Comparison of ENCODE assay signal across 8 mouse cellular contexts in the genomic region with DNA sequence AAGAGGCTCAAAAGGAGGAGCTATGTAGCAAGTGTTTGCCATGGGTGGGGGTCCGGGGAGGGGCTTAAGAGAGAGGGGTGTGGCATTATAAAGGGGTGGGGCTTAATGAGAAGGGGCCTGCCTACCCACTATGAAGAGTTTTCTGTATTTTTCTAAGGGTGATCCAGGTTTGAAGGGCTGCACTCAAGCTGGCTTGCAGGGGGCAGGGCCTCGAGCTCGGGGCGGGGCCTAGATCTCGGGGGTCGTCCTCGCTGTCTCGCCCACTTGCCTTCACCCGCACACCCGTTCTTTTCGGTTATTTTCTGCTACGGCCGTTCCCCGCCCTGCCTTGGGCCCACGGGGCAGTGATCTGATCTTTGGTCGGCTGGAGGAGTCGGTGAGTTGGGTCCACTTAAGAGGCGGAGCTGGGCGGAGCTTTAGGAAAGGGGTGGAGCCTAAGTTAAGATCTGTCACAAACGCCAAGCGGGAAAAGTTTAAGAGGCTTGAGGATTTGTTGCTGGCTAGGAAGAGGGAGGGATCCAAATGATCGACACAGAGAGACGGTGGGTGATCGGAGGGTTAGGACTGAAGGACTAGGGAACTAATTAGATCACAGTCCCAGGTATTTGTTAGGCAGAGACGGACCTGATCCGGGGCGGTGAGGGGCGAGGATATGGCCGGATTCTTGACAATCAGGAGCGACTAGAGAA. TPM values are rescaled to one million over a fixed set of nuclear protein-coding genes. Genes with fewer than 3 reads are reported as not detected.
DNase-seq lines count a peak whose midpoint lies in the region; ATAC-seq and TF ChIP-seq lines count a peak whose summit lies in the region.

Gene Ggn, plus strand, starts transcription at position 145 of the 689 bp plus-strand sequence.
Gene Spred3, minus strand, starts transcription at position 346 of the 689 bp plus-strand sequence.

- H3K4me2 ChIP-seq in hindbrain, embryonic 11.5 days (replicated peaks; ENCODE audit: low read depth, low read length): peak within 1 kb of the TSS; percentile 81
- peak within 1 kb of the TSS; percentile 50 for H3K4me2 ChIP-seq in limb, embryonic 11.5 days (ENCODE audit: low read depth, severe bottlenecking)

- peak within 1 kb of the TSS; percentile 70 for H3K9ac ChIP-seq in hindbrain, embryonic 11.5 days (ENCODE audit: low read depth, low read length)
- H3K9ac ChIP-seq in limb, embryonic 11.5 days (ENCODE audit: low read length): peak within 1 kb of the TSS; percentile 56

- TF ChIP-seq POLR2A in thymus, adult 2 months (IDR thresholded peaks at IDR 0.05; ENCODE audit: control insufficient read depth, extremely low read depth, insufficient read depth, low read length, poor library complexity): no peak

- ATAC-seq in frontal cortex, adult (ENCODE audit: low TSS enrichment): peak; percentile 25; the same call in 1 of the 2 replicates
- ATAC-seq in hindbrain, embryonic 11.5 days (ENCODE audit: low FRiP score): peak; percentile 53
- peak; percentile 48 for ATAC-seq in limb, embryonic 11.5 days (ENCODE audit: insufficient number of reproducible peaks, low FRiP score, low TSS enrichment, low read depth)

- DNase-seq in thymus, adult 2 months: peak; percentile 23
- no peak for DNase-seq in thymus, postnatal 10 days (ENCODE audit: low spot score in 2 of 2)
- DNase-seq in cerebellum, postnatal 10 days: peak; percentile 69 to 72
- DNase-seq in hindbrain, embryonic 11.5 days (ENCODE audit: low spot score): peak; percentile 77
- DNase-seq in limb, embryonic 11.5 days (ENCODE audit: low spot score): peak; percentile 70
- peak; percentile 73 for DNase-seq in midbrain, embryonic 10.5 days (ENCODE audit: low spot score)
- DNase-seq in skeletal muscle tissue, adult 2 months (ENCODE audit: low read depth, low spot score): peak; percentile 71

- H3K4me3 ChIP-seq in thymus, adult 2 months (ENCODE audit: control insufficient read depth, insufficient read depth, low read length): peak within 1 kb of the TSS; percentile 31
- peak within 1 kb of the TSS; percentile 73 for H3K4me3 ChIP-seq in hindbrain, embryonic 11.5 days (ENCODE audit: low read depth, low read length)
- peak within 1 kb of the TSS; percentile 61 for H3K4me3 ChIP-seq in limb, embryonic 11.5 days (ENCODE audit: low read depth, low read length)
- H3K4me3 ChIP-seq in midbrain, embryonic 10.5 days: peak within 1 kb of the TSS; percentile 82

- H3K27me3 ChIP-seq in thymus, adult 2 months (ENCODE audit: control insufficient read depth, insufficient read depth, low read length): peaks cover 21% of the 10 kb centered on the region
- peaks cover 35% of the 10 kb centered on the region for H3K27me3 ChIP-seq in hindbrain, embryonic 11.5 days (ENCODE audit: control insufficient read depth, insufficient read depth, low read length)
- peaks cover 41% of the 10 kb centered on the region for H3K27me3 ChIP-seq in limb, embryonic 11.5 days (ENCODE audit: control insufficient read depth, insufficient read depth, low read length)
- H3K27me3 ChIP-seq in midbrain, embryonic 10.5 days (ENCODE audit: low read depth, poor library complexity, severe bottlenecking): peaks cover 62% of the 10 kb centered on the region

- no peak for TF ChIP-seq CTCF in thymus, adult 2 months (IDR thresholded peaks at IDR 0.05; ENCODE audit: borderline replicate concordance, control insufficient read depth, extremely low read depth, insufficient read depth, low read length, poor library complexity)

- H3K4me1 ChIP-seq in thymus, adult 2 months (replicated peaks; ENCODE audit: control insufficient read depth, insufficient read depth, low read length): peaks cover 31% of the 10 kb centered on the region
- H3K4me1 ChIP-seq in hindbrain, embryonic 11.5 days (replicated peaks; ENCODE audit: control insufficient read depth, insufficient read depth, low read length): peaks cover 12% of the 10 kb centered on the region
- H3K4me1 ChIP-seq in limb, embryonic 11.5 days (ENCODE audit: control insufficient read depth, insufficient read depth, low read length): peaks cover 12% of the 10 kb centered on the region
- H3K4me1 ChIP-seq in midbrain, embryonic 10.5 days: peaks cover 64% of the 10 kb centered on the region

- H3K36me3 ChIP-seq in thymus, adult 2 months (ENCODE audit: control insufficient read depth, insufficient read depth, low read length): peaks cover 28% of the 10 kb centered on the region
- peaks cover 8% of the 10 kb centered on the region; the same call in 1 of the 2 replicates for H3K36me3 ChIP-seq in hindbrain, embryonic 11.5 days (ENCODE audit: control insufficient read depth, insufficient read depth, low read length)
- peaks cover 11% of the 10 kb centered on the region for H3K36me3 ChIP-seq in limb, embryonic 11.5 days (ENCODE audit: control insufficient read depth, insufficient read depth, low read length)
- peaks cover 38% of the 10 kb centered on the region for H3K36me3 ChIP-seq in midbrain, embryonic 10.5 days

- H3K9me3 ChIP-seq in hindbrain, embryonic 11.5 days (ENCODE audit: control insufficient read depth, low read length): no peaks in the 10 kb centered on the region
- no peaks in the 10 kb centered on the region; the same call in 1 of the 2 replicates for H3K9me3 ChIP-seq in limb, embryonic 11.5 days (ENCODE audit: control insufficient read depth, low read length)
- H3K9me3 ChIP-seq in midbrain, embryonic 10.5 days (replicated peaks): no peaks in the 10 kb centered on the region

- under 1% methylated on average over 30 of the region's 30 CpGs for WGBS in thymus, adult 2 months
- 0% methylated on average over 30 of the region's 30 CpGs for WGBS in hindbrain, embryonic 11.5 days
- 2% methylated on average over 30 of the region's 30 CpGs for WGBS in limb, embryonic 11.5 days
- WGBS in midbrain, embryonic 10.5 days: 1% methylated on average over 30 of the region's 30 CpGs

- H3K27ac ChIP-seq in thymus, adult 2 months (ENCODE audit: control insufficient read depth, insufficient read depth, low read length): no peak within 1 kb of the TSS
- peak within 1 kb of the TSS; percentile 66; the same call in 1 of the 2 replicates for H3K27ac ChIP-seq in hindbrain, embryonic 11.5 days (ENCODE audit: low read depth, low read length)
- no peak within 1 kb of the TSS for H3K27ac ChIP-seq in limb, embryonic 11.5 days (replicated peaks; ENCODE audit: low read depth, low read length)
- peak within 1 kb of the TSS; percentile 91 for H3K27ac ChIP-seq in midbrain, embryonic 10.5 days (replicated peaks)

RNA-seq across cellular contexts. Expression of gene Ggn, which starts in this region (rescaled TPM):
- polyA plus RNA-seq in thymus, adult 2 months (2012; rRNA removed): 0.53 and 0.66 TPM in 2 replicates
- polyA plus RNA-seq in hindbrain, embryonic 11.5 days (2014; fragmentation: Nextera tagmentation; extraction: Ambion mirVana): 0.45 and 0.69 TPM in 2 replicates
- 0.23 and 0.81 TPM in 2 replicates for polyA plus RNA-seq in limb, embryonic 11.5 days (2014; fragmentation: Nextera tagmentation; extraction: Ambion mirVana)
- polyA plus RNA-seq in midbrain, embryonic 10.5 days (2016; fragmentation: Nextera tagmentation; extraction: Ambion mirVana): 1.2 and 1.3 TPM in 2 replicates

RNA-seq across cellular contexts. Expression of gene Spred3, which starts in this region (rescaled TPM):
- 2.2 and 2.7 TPM in 2 replicates for polyA plus RNA-seq in thymus, adult 2 months (2012; rRNA removed)
- polyA plus RNA-seq in hindbrain, embryonic 11.5 days (2014; fragmentation: Nextera tagmentation; extraction: Ambion mirVana): 4.6 and 6.5 TPM in 2 replicates
- polyA plus RNA-seq in limb, embryonic 11.5 days (2014; fragmentation: Nextera tagmentation; extraction: Ambion mirVana): 4.7 and 5.1 TPM in 2 replicates
- 4.1 and 5.2 TPM in 2 replicates for polyA plus RNA-seq in midbrain, embryonic 10.5 days (2016; fragmentation: Nextera tagmentation; extraction: Ambion mirVana)

Comparison
In these comparisons a context has a peak if more than half of its experiments do, and no peak if none do; other contexts are left out.
1. DNase-seq: peak in thymus, adult 2 months (single experiment), cerebellum, postnatal 10 days (2 of 2), hindbrain, embryonic 11.5 days (single experiment), limb, embryonic 11.5 days (single experiment), midbrain, embryonic 10.5 days (single experiment) and skeletal muscle tissue, adult 2 months (single experiment); none in thymus, postnatal 10 days (0 of 2).
2. H3K27ac ChIP-seq: peak in hindbrain, embryonic 11.5 days (single experiment) and midbrain, embryonic 10.5 days (single experiment); none in thymus, adult 2 months (single experiment) and limb, embryonic 11.5 days (single experiment).
3. H3K4me3 ChIP-seq: peak in every context shown above with its lines; median percentile 82 in midbrain, embryonic 10.5 days; 73 in hindbrain, embryonic 11.5 days; 61 in limb, embryonic 11.5 days; 31 in thymus, adult 2 months.
4. Peak in every context shown above with its lines, with median percentiles within 50 percentile points of each other: ATAC-seq.